Comparison of ENCODE assay signal across 8 mouse cellular contexts in the genomic region with DNA sequence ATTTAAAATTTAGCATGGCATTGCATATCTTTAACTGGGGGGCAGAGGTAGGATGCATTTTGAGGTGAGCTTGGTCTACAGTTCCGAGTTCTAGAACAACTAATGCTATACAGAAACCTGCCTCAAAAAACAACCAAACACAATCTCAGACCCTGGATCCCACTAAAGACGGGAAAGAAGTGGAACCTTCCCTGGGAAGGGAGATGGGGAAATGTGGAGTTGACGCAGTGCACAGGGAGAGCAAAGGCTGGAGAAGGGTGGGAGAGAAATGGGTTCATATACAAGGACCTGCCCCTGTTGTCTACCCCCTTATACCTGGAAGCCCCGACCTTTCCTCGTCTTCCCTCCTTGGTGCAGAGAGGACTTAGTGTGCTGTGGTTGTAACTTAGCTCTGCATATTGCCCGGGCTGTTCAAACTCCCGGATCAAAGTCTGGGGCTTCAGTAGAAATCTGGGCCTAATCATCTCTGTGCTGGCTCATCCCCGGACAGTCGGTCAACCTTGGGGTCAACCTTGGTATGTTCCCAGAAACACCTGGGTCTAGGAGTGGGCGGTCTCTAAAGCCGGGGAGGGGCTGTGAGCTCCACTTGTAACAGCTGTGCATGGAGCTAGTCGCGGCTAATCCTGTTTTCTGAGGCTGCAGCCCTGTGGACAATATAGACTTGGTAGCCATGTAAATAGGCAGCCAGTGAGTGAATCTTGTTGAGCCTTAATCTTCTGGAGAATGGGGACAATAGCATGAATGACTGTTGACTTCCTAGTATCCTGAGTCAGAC. TPM values are rescaled to one million over a fixed set of nuclear protein-coding genes. Genes with fewer than 3 reads are reported as not detected.
DNase-seq lines count a peak whose midpoint lies in the region; ATAC-seq and TF ChIP-seq lines count a peak whose summit lies in the region.

No protein-coding gene starts in this region.

- 15% methylated on average over 13 of the region's 13 CpGs for WGBS in heart, postnatal 0 days
- 7% methylated on average over 13 of the region's 13 CpGs for whole genome bisulfite sequencing in hindbrain, embryonic 13.5 days
- 6% methylated on average over 13 of the region's 13 CpGs for WGBS in liver, embryonic 11.5 days
- WGBS in stomach, embryonic 14.5 days, result 5% methylated on average over 13 of the region's 13 CpGs

- peak; percentile 0; the same call in 1 of the 2 replicates for ATAC-seq in heart, postnatal 0 days (ENCODE audit: insufficient read depth, low read depth)
- ATAC-seq in hindbrain, embryonic 13.5 days (ENCODE audit: low FRiP score), result peak; percentile 17
- peak; percentile 25 for ATAC-seq in liver, embryonic 11.5 days (replicated peaks; ENCODE audit: low FRiP score)
- ATAC-seq in stomach, embryonic 14.5 days (ENCODE audit: insufficient number of reproducible peaks, insufficient read depth, low FRiP score, low read depth), result peak; percentile 43

- no peak for DNase-seq in heart, postnatal 0 days (ENCODE audit: low spot score)
- DNase-seq in heart, adult 18-20 months, result no peak
- peak; percentile 95 for DNase-seq in R1 (ENCODE audit: low read depth, low spot score)
- peak; percentile 72 for DNase-seq in liver, embryonic 11.5 days (ENCODE audit: low spot score)
- no peak for DNase-seq in layer of hippocampus, postnatal 14 days (ENCODE audit: low spot score in 2 of 2)
- DNase-seq in left cerebral cortex, postnatal 14 days (ENCODE audit: low spot score in 2 of 2), result no peak

- H3K9ac ChIP-seq in heart, postnatal 0 days (replicated peaks; ENCODE audit: low read depth, low read length), result no peak overlapping the region; the same call in 1 of the 2 replicates
- peak overlapping the region; percentile 60 for H3K9ac ChIP-seq in hindbrain, embryonic 13.5 days
- H3K9ac ChIP-seq in liver, embryonic 11.5 days (ENCODE audit: low read depth, low read length), result no peak overlapping the region; the same call in 1 of the 2 replicates
- no peak overlapping the region for H3K9ac ChIP-seq in stomach, embryonic 14.5 days (replicated peaks; ENCODE audit: low read depth, low read length)

- no peak overlapping the region for H3K4me2 ChIP-seq in heart, postnatal 0 days (ENCODE audit: low read depth, low read length)
- H3K4me2 ChIP-seq in hindbrain, embryonic 13.5 days, result peak overlapping the region; percentile 43
- H3K4me2 ChIP-seq in liver, embryonic 11.5 days, result peak overlapping the region; percentile 6
- no peak overlapping the region for H3K4me2 ChIP-seq in stomach, embryonic 14.5 days (replicated peaks; ENCODE audit: low read depth, low read length)

- peaks cover 17% of the 10 kb centered on the region for H3K4me1 ChIP-seq in heart, postnatal 0 days (ENCODE audit: control insufficient read depth, insufficient read depth)
- peaks cover 43% of the 10 kb centered on the region for H3K4me1 ChIP-seq in hindbrain, embryonic 13.5 days (replicated peaks)
- peaks cover 27% of the 10 kb centered on the region for H3K4me1 ChIP-seq in liver, embryonic 11.5 days (replicated peaks; ENCODE audit: control insufficient read depth, insufficient read depth, low read length)
- peaks cover 16% of the 10 kb centered on the region for H3K4me1 ChIP-seq in stomach, embryonic 14.5 days (ENCODE audit: control insufficient read depth, insufficient read depth, low read length)

- no peaks in the 10 kb centered on the region for H3K9me3 ChIP-seq in heart, postnatal 0 days (replicated peaks; ENCODE audit: control insufficient read depth, low read length)
- H3K9me3 ChIP-seq in hindbrain, embryonic 13.5 days, result no peaks in the 10 kb centered on the region
- H3K9me3 ChIP-seq in liver, embryonic 11.5 days (ENCODE audit: control insufficient read depth, low read length), result no peaks in the 10 kb centered on the region
- no peaks in the 10 kb centered on the region for H3K9me3 ChIP-seq in stomach, embryonic 14.5 days (ENCODE audit: control insufficient read depth, low read depth, low read length)

- peaks cover 22% of the 10 kb centered on the region for H3K36me3 ChIP-seq in heart, postnatal 0 days (replicated peaks; ENCODE audit: control insufficient read depth, insufficient read depth, low read length)
- peaks cover 29% of the 10 kb centered on the region for H3K36me3 ChIP-seq in hindbrain, embryonic 13.5 days
- peaks cover 24% of the 10 kb centered on the region for H3K36me3 ChIP-seq in liver, embryonic 11.5 days (ENCODE audit: control insufficient read depth, insufficient read depth, low read length)
- peaks cover 26% of the 10 kb centered on the region for H3K36me3 ChIP-seq in stomach, embryonic 14.5 days (ENCODE audit: control insufficient read depth, insufficient read depth, low read length)

- intact Hi-C loops in left cerebral cortex, postnatal 14 days (cut with DNase I), result loop anchor here (1.0 kb wide), 2 partner anchors 30 to 91 kb away; no protein-coding TSS in a partner anchor

- H3K27me3 ChIP-seq in heart, postnatal 0 days (ENCODE audit: control insufficient read depth, insufficient read depth, low read length), result no peaks in the 10 kb centered on the region
- H3K27me3 ChIP-seq in hindbrain, embryonic 13.5 days, result no peaks in the 10 kb centered on the region
- no peaks in the 10 kb centered on the region for H3K27me3 ChIP-seq in liver, embryonic 11.5 days (replicated peaks; ENCODE audit: control insufficient read depth, insufficient read depth, low read length)
- no peaks in the 10 kb centered on the region for H3K27me3 ChIP-seq in stomach, embryonic 14.5 days (ENCODE audit: control insufficient read depth, insufficient read depth, low read length)

- no peak for TF ChIP-seq CTCF in heart, postnatal 0 days (IDR thresholded peaks at IDR 0.05; ENCODE audit: low read depth)

- TF ChIP-seq EP300 in heart, postnatal 0 days (IDR thresholded peaks at IDR 0.05; ENCODE audit: low read depth), result 0 out of 2 replicates have a peak, but pooled peaks have one; percentile 5

- no peak overlapping the region for H3K4me3 ChIP-seq in heart, postnatal 0 days (ENCODE audit: low read depth, low read length)
- H3K4me3 ChIP-seq in hindbrain, embryonic 13.5 days, result peak overlapping the region; percentile 15
- H3K4me3 ChIP-seq in liver, embryonic 11.5 days (ENCODE audit: low read depth, low read length), result peak overlapping the region; percentile 7; the same call in 1 of the 2 replicates
- no peak overlapping the region for H3K4me3 ChIP-seq in stomach, embryonic 14.5 days (ENCODE audit: low read depth, low read length)

- H3K27ac ChIP-seq in heart, postnatal 0 days (ENCODE audit: low read depth), result peak overlapping the region; percentile 11; the same call in 1 of the 2 replicates
- H3K27ac ChIP-seq in hindbrain, embryonic 13.5 days, result peak overlapping the region; percentile 81
- peak overlapping the region; percentile 40 for H3K27ac ChIP-seq in liver, embryonic 11.5 days (ENCODE audit: low read depth, low read length)
- H3K27ac ChIP-seq in stomach, embryonic 14.5 days (ENCODE audit: low read length), result peak overlapping the region; percentile 44; the same call in 1 of the 2 replicates

RNA-seq across cellular contexts. Expression of a gene that starts 5.2 kb away (rescaled TPM):
- total RNA-seq in heart, postnatal 0 days (2014; rRNA removed; ENCODE audit: low replicate concordance), result 379 and 399 TPM in 2 replicates
- polyA plus RNA-seq in heart, postnatal 0 days (2015; fragmentation: Nextera tagmentation; extraction: Ambion mirVana), result 597 and 614 TPM in 2 replicates
- total RNA-seq in heart, adult 18-20 months (2021), result 100 to 1,000 TPM; 212 TPM
- 2,123 and 2,193 TPM in 2 replicates for polyA plus RNA-seq in hindbrain, embryonic 13.5 days (2015; fragmentation: Nextera tagmentation; extraction: Ambion mirVana)
- 2,666 and 2,805 TPM in 2 replicates for polyA plus RNA-seq in liver, embryonic 11.5 days (2014; fragmentation: Nextera tagmentation; extraction: Ambion mirVana)
- polyA plus RNA-seq in stomach, embryonic 14.5 days (2014; fragmentation: Nextera tagmentation; extraction: Ambion mirVana), result 2,677 and 2,766 TPM in 2 replicates
- 100 to 1,000 TPM; 453 to 549 TPM for total RNA-seq in layer of hippocampus, postnatal 14 days (2021)
- 100 to 1,000 TPM; 336 to 423 TPM for total RNA-seq in left cerebral cortex, postnatal 14 days (2021)

RNA-seq across cellular contexts. Expression of a gene that starts 50.7 kb away (rescaled TPM):
- 19.8 and 25.0 TPM in 2 replicates for total RNA-seq in heart, postnatal 0 days (2014; rRNA removed; ENCODE audit: low replicate concordance)
- 50.5 and 57.4 TPM in 2 replicates for polyA plus RNA-seq in heart, postnatal 0 days (2015; fragmentation: Nextera tagmentation; extraction: Ambion mirVana)
- 10 to 100 TPM; 45.0 to 49.5 TPM for total RNA-seq in heart, adult 18-20 months (2021)
- 92.7 and 97.5 TPM in 2 replicates for polyA plus RNA-seq in hindbrain, embryonic 13.5 days (2015; fragmentation: Nextera tagmentation; extraction: Ambion mirVana)
- 48.1 and 52.1 TPM in 2 replicates for polyA plus RNA-seq in liver, embryonic 11.5 days (2014; fragmentation: Nextera tagmentation; extraction: Ambion mirVana)
- 48.4 and 56.6 TPM in 2 replicates for polyA plus RNA-seq in stomach, embryonic 14.5 days (2014; fragmentation: Nextera tagmentation; extraction: Ambion mirVana)
- total RNA-seq in layer of hippocampus, postnatal 14 days (2021), result 10 to 100 TPM; 57.8 to 61.8 TPM
- total RNA-seq in left cerebral cortex, postnatal 14 days (2021), result 10 to 100 TPM; 60.5 to 63.2 TPM

RNA-seq across cellular contexts. Expression of a gene that starts 51.0 kb away (rescaled TPM):
- 16.0 and 20.7 TPM in 2 replicates for total RNA-seq in heart, postnatal 0 days (2014; rRNA removed; ENCODE audit: low replicate concordance)
- polyA plus RNA-seq in heart, postnatal 0 days (2015; fragmentation: Nextera tagmentation; extraction: Ambion mirVana), result 14.0 TPM in 2 replicates
- total RNA-seq in heart, adult 18-20 months (2021), result 10 to 100 TPM in 1 of 2 experiments, 1 to 10 TPM in 1; 8.8 to 10.5 TPM
- polyA plus RNA-seq in hindbrain, embryonic 13.5 days (2015; fragmentation: Nextera tagmentation; extraction: Ambion mirVana), result 62.8 and 65.0 TPM in 2 replicates
- 30.8 and 33.4 TPM in 2 replicates for polyA plus RNA-seq in liver, embryonic 11.5 days (2014; fragmentation: Nextera tagmentation; extraction: Ambion mirVana)
- 38.2 and 38.9 TPM in 2 replicates for polyA plus RNA-seq in stomach, embryonic 14.5 days (2014; fragmentation: Nextera tagmentation; extraction: Ambion mirVana)
- 10 to 100 TPM; 22.8 to 24.4 TPM for total RNA-seq in layer of hippocampus, postnatal 14 days (2021)
- 10 to 100 TPM; 24.8 to 28.7 TPM for total RNA-seq in left cerebral cortex, postnatal 14 days (2021)

Comparison
In these comparisons a context has a peak if more than half of its experiments do, and no peak if none do; other contexts are left out.
1. DNase-seq: peak in R1 (single experiment) and liver, embryonic 11.5 days (single experiment); none in heart, postnatal 0 days (single experiment), heart, adult 18-20 months (0 of 2), layer of hippocampus, postnatal 14 days (0 of 2) and left cerebral cortex, postnatal 14 days (0 of 2).
2. H3K27ac ChIP-seq: peak in every context shown above with its lines; median percentile 81 in hindbrain, embryonic 13.5 days; 44 in stomach, embryonic 14.5 days; 40 in liver, embryonic 11.5 days; 11 in heart, postnatal 0 days.
3. H3K4me2 ChIP-seq: peak in hindbrain, embryonic 13.5 days (single experiment) and liver, embryonic 11.5 days (single experiment); none in heart, postnatal 0 days (single experiment) and stomach, embryonic 14.5 days (single experiment).
4. H3K4me3 ChIP-seq: peak in hindbrain, embryonic 13.5 days (single experiment) and liver, embryonic 11.5 days (single experiment); none in heart, postnatal 0 days (single experiment) and stomach, embryonic 14.5 days (single experiment).
5. Peak in every context shown above with its lines, with median percentiles within 50 percentile points of each other: ATAC-seq.